Mouse (Mus musculus): ENCODE data around the gene Ppm1h. TPM values are rescaled to one million over a fixed set of nuclear protein-coding genes. Genes with fewer than 3 reads are reported as not detected.

The Ppm1h gene
- polyA plus RNA-seq, 1 experiment from 2014 or later: 33.4 TPM

DNA sequence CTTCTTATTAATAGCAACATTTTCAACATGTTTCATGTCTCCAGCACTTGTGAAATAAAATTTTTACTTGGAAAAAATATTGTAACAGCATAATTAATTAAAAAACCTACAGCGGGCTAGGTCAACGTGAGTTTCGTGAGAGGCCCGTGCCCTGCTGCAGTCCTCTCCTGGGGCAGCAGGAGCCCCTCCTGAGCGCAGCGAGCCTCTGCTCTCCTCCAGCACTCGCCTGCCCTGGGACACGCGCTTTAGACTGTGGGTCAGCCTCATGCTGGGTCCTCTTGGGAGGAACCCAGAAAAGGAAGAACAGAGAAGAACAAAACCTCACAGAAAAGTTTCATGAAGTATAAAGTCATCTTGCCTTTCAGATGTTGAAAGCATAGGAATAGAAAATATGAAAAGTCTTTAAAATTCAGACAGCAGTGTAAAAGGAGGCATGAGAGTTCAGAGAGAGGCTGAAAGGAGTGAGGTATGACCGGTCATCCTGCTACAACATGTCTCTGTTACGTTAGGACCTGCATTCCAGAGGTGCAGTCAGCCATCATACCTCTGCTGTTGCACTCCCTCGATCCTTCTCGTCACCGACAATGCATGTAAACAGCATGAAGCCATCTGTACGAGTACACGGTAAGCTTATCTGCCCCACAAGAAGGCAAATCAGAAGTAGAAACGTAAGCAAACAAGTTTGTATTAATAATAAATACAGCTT lies 316.0 kb downstream of the Ppm1h start:
- no peak overlapping the region for H3K4me2 ChIP-seq
- H3K36me3 ChIP-seq: peaks cover 76% of the 10 kb centered on the region
- no peak overlapping the region for H3K4me3 ChIP-seq
- no peak overlapping the region for H3K9ac ChIP-seq
- no peak for ATAC-seq (ENCODE audit: low read depth)
- WGBS: 81% methylated on average over 17 of the region's 17 CpGs
- no peaks in the 10 kb centered on the region for H3K4me1 ChIP-seq (replicated peaks)
- no peaks in the 10 kb centered on the region for H3K27me3 ChIP-seq
- H3K27ac ChIP-seq (replicated peaks): no peak overlapping the region
- no peaks in the 10 kb centered on the region for H3K9me3 ChIP-seq

MicroRNAs within 50 kb of the gene (microRNA counts, 519-probe panel; counts per million panel counts)
- 5,732 counts per million, percentile 94 among the panel's probes with 10 or more counts for microRNA mmu-let-7i

Small RNAs within 50 kb of the gene (microRNA-seq; reads per million reads assigned to microRNA genes)
- not detected for gene Mir6412
- not detected for gene Mir8104
- gene Mirlet7i: 25,364 reads per million, percentile 99 among the genes with 10 or more reads in this experiment

Other genes with a start within 250 kb of the Ppm1h start
- gene Avpr1a, start 230.3 kb upstream of the Ppm1h start, polyA plus RNA-seq (2015; fragmentation: Nextera tagmentation; extraction: Ambion mirVana): 1.4 and 1.5 TPM in 2 replicates

Measured in neural tube, embryonic 13.5 days (tissue).